Mouse (Mus musculus) liver, postnatal 0 days (tissue): ENCODE measurements around the gene Gm10282.

Experiments
- CTCF ChIP-seq: sonication (generic); IDR thresholded peaks from 2 replicates; pipeline ENCODE4 v1.5.1; 2016; ENCODE audit warnings: antibody characterized with exemption, low read depth
- EP300 ChIP-seq: IDR thresholded peaks from 2 replicates; pipeline ENCODE4 v1.6.1; 2016; ENCODE audit warnings: antibody characterized with exemption, low read depth, mild to moderate bottlenecking

- TF ChIP-seq CTCF, result no peak
- TF ChIP-seq EP300, result no peak
Measured at GRCm38 (mm10) chr8:72305210-72305905, at the start of gene Gm10282.
